Mouse (Mus musculus) embryonic facial prominence, embryonic 15.5 days (tissue): ENCODE results near the gene Pdzrn3. TPM values are rescaled to one million over a fixed set of nuclear protein-coding genes. Genes with fewer than 3 reads are reported as not detected.

Experiments used
- ATAC-seq: fragments of 200-750 bp; cut with Nextera tagmentation; 2 replicates; pipeline ENCODE4 v1.8.0; 2017; ENCODE audit warnings: low read depth, moderate TSS enrichment; ENCODE audit not compliant: insufficient number of reproducible peaks, low FRiP score, low TSS enrichment
- H3K27ac ChIP-seq: fragments of 300-500 bp; sonication (generic); replicated peaks from 2 replicates; pipeline ENCODE4 v1.5.1; 2015; ENCODE audit warnings: mild to moderate bottlenecking, inconsistent platforms
- H3K27me3 ChIP-seq: fragments of 300-500 bp; sonication (generic); 2 replicates; pipeline ENCODE4 v1.6.1; 2015; ENCODE audit warnings: inconsistent platforms
- H3K36me3 ChIP-seq: fragments of 300-500 bp; sonication (generic); 2 replicates; pipeline ENCODE4 v1.6.1; 2015; ENCODE audit warnings: mild to moderate bottlenecking, inconsistent platforms
- H3K4me1 ChIP-seq: fragments of 300-500 bp; sonication (generic); 2 replicates; pipeline ENCODE4 v1.6.1; 2015; ENCODE audit warnings: inconsistent platforms
- H3K4me2 ChIP-seq: fragments of 300-500 bp; sonication (generic); replicated peaks from 2 replicates; pipeline ENCODE4 v1.6.1; 2015; ENCODE audit warnings: mild to moderate bottlenecking, inconsistent platforms
- H3K4me3 ChIP-seq: fragments of 300-500 bp; sonication (generic); replicated peaks from 2 replicates; pipeline ENCODE4 v1.5.1; 2015; ENCODE audit warnings: mild to moderate bottlenecking, inconsistent platforms
- H3K9ac ChIP-seq: fragments of 300-500 bp; sonication (generic); 2 replicates; pipeline ENCODE4 v1.6.1; 2015; ENCODE audit warnings: inconsistent platforms
- H3K9me3 ChIP-seq: fragments of 300-500 bp; sonication (generic); replicated peaks from 2 replicates; pipeline ENCODE4 v1.6.1; 2016; ENCODE audit warnings: inconsistent platforms
- WGBS: fragments of 180-500 bp; shearing (Covaris S2); methylation state at CpG from one replicate; pipeline ENCODE4 v1.1.7; 2015; 5-methylcytosine and 5-hydroxymethylcytosine counted together
- polyA plus RNA-seq: library from polyadenylated mRNA; unstranded; fragments of >200 nt; fragmentation: Nextera tagmentation; extraction: Ambion mirVana; gene quantifications from 2 replicates; pipeline ENCODE4 v1.2.1, GENCODE M21; 2015

Pdzrn3 gene
- polyA plus RNA-seq, 1 experiment from 2014 or later = 17.0 TPM

DNA sequence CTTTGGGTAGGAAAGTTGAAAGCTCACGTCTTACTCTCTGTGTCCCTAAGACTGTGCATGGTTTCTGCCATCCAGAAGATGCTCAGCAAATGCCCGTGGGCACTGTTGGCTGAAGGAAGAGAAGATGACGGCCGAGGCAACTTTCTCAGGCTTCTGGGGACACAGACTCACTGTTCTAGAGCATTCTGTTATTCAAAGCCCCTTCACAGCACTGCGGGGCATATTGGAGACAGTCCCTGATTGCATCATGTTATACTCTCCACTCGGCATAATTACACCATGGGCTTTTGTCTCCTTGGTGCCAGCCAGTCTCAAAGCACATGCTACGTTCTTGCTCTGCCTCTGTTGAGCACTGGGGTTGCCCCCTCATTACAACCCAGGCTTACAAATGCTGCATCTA lies 7.8 kb upstream of the Pdzrn3 start:
- Histone ChIP-seq H3K4me1 (no peaks in the 10 kb centered on the region), H3K4me2 (no peak overlapping the region), H3K9ac (no peak overlapping the region), H3K9me3 (no peaks in the 10 kb centered on the region), H3K36me3 (no peaks in the 10 kb centered on the region), H3K4me3 (no peak overlapping the region), H3K27ac (no peak overlapping the region), H3K27me3 (no peaks in the 10 kb centered on the region)
- no peak for ATAC-seq
- 55% methylated on average over 7 of the region's 7 CpGs for whole genome bisulfite sequencing

GRCm38 (mm10) chr6:101384958-101385357 lies 7.3 kb upstream of the Pdzrn3 start:
- Histone ChIP-seq H3K27me3 (no peaks in the 10 kb centered on the region), H3K4me2 (no peak overlapping the region), H3K9ac (no peak overlapping the region), H3K4me1 (no peaks in the 10 kb centered on the region), H3K9me3 (no peaks in the 10 kb centered on the region), H3K36me3 (no peaks in the 10 kb centered on the region), H3K4me3 (no peak overlapping the region), H3K27ac (no peak overlapping the region)
- WGBS = 71% methylated on average over 7 of the region's 7 CpGs
- no peak for ATAC-seq

- H3K4me3 ChIP-seq = no peak overlapping the region
- H3K27ac ChIP-seq = no peak overlapping the region
- no peak overlapping the region for H3K4me2 ChIP-seq
- H3K4me1 ChIP-seq = no peaks in the 10 kb centered on the region
- WGBS = 74% methylated on average over 6 of the region's 6 CpGs
- no peaks in the 10 kb centered on the region for H3K9me3 ChIP-seq
- H3K27me3 ChIP-seq = no peaks in the 10 kb centered on the region
- no peak overlapping the region for H3K9ac ChIP-seq
- H3K36me3 ChIP-seq = no peaks in the 10 kb centered on the region
- no peak for ATAC-seq
Observed at GRCm38 (mm10) chr6:101384476-101384875, 6.8 kb upstream of the Pdzrn3 start.

GRCm38 (mm10) chr6:101382891-101383290 lies 5.2 kb upstream of the Pdzrn3 start:
- Histone ChIP-seq H3K27ac (no peak overlapping the region), H3K4me2 (no peak overlapping the region), H3K4me1 (peaks cover 9% of the 10 kb centered on the region; the same call in 1 of the 2 replicates), H3K36me3 (no peaks in the 10 kb centered on the region), H3K27me3 (no peaks in the 10 kb centered on the region), H3K9me3 (no peaks in the 10 kb centered on the region), H3K9ac (no peak overlapping the region), H3K4me3 (no peak overlapping the region)
- ATAC-seq = no peak
- 64% methylated on average over 4 of the region's 4 CpGs for WGBS

DNA sequence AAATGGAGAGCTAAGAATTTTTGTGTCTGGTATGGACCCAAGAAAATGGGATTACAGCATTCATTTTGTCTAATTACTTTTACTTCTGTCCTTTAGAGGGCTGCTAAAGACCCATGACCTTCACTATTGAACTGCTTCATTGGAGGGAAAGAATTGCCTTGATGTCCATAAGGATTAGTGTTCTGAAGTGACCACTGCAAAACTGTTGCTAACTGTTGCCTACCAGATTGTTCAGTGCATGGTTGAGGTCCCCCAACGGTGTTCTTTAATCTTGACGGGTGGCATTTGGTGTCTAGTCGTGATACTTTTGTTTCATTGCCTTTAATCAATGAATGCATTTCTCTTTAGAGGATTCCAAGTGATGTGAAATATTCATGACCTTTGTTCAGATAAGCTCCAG lies 1.8 kb upstream of the Pdzrn3 start:
- Histone ChIP-seq H3K27me3 (no peaks in the 10 kb centered on the region), H3K4me2 (no peak overlapping the region), H3K9ac (no peak overlapping the region), H3K4me1 (peaks cover 28% of the 10 kb centered on the region), H3K27ac (no peak overlapping the region), H3K9me3 (no peaks in the 10 kb centered on the region), H3K4me3 (no peak overlapping the region), H3K36me3 (no peaks in the 10 kb centered on the region)
- ATAC-seq = no peak
- WGBS = 67% methylated on average over 3 of the region's 3 CpGs

- Histone ChIP-seq H3K27me3 (no peaks in the 10 kb centered on the region), H3K36me3 (no peaks in the 10 kb centered on the region), H3K4me3 (peak overlapping the region; percentile 72), H3K4me1 (peaks cover 43% of the 10 kb centered on the region), H3K9ac (peak overlapping the region; percentile 85), H3K4me2 (peak overlapping the region; percentile 87), H3K9me3 (no peaks in the 10 kb centered on the region), H3K27ac (peak overlapping the region; percentile 95)
- under 1% methylated on average over 29 of the region's 29 CpGs for WGBS
- peak; percentile 93 for ATAC-seq
Observed at GRCm38 (mm10) chr6:101377935-101378609, 375 bp upstream of the Pdzrn3 start.

DNA sequence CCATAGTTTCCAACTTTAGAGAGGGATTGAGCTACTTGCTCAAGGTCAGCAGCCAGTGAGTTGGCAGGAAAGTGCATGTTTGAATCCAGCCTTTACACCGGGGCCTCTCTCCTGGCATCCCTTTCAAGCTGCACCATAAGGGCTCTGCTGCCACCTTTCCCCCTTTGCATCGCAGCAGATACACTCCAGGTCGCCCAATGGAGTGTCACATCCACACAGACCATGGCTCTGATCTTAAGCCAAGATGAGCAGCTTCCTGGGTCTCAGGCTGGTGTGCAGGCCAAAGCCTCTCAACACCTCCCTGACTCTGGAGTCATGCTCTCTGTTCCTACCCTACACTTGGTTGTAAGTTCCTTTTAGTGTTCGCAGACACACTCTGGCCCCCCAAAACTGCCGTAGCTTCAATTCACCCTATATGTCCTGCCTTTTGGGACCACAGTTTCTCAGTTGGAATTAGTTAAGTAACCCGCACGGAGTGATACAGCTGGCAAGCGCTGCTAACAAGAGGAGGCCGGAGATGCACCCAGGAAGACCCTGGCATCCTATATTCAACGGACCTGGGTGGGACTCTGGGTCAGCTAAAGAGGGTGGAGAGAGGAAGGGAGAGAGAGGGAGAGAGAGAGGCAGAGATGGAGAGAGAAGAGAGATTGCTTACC lies 1.1 kb downstream of the Pdzrn3 start:
- Histone ChIP-seq H3K4me2 (peak overlapping the region; percentile 87), H3K36me3 (no peaks in the 10 kb centered on the region), H3K27me3 (no peaks in the 10 kb centered on the region), H3K9ac (peak overlapping the region; percentile 85), H3K27ac (peak overlapping the region; percentile 95), H3K9me3 (no peaks in the 10 kb centered on the region), H3K4me1 (peaks cover 51% of the 10 kb centered on the region), H3K4me3 (peak overlapping the region; percentile 72)
- 5% methylated on average over 10 of the region's 10 CpGs for WGBS
- no peak for ATAC-seq

- Histone ChIP-seq H3K4me1 (peaks cover 54% of the 10 kb centered on the region), H3K27me3 (no peaks in the 10 kb centered on the region), H3K9ac (peak overlapping the region; percentile 85; the same call in 1 of the 2 replicates), H3K9me3 (no peaks in the 10 kb centered on the region), H3K27ac (peak overlapping the region; percentile 95), H3K36me3 (no peaks in the 10 kb centered on the region), H3K4me3 (peak overlapping the region; percentile 72), H3K4me2 (peak overlapping the region; percentile 87)
- ATAC-seq = no peak
- WGBS = 23% methylated on average over 10 of the region's 10 CpGs
Observed at GRCm38 (mm10) chr6:101376049-101376448, 1.6 kb downstream of the Pdzrn3 start.

DNA sequence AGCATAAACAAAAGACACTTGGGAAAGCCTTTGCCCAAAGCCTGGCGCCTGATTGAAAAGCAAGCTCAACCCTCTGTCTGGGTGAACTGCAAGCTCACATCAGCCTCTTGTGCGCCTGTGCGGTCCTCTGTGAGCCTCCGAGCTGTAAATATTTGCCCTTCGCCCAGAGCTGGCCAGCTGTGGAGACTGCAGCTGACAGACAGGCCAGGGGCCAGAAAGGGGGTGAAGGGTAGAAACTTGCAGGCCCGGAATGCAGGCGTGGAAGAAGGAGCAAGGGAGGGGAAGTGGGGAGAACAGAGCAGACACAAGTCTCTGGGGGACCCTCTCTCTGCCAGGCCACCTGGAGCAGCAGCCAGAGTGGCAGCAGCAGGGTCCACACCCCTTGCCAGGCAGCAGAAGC lies 3.0 kb downstream of the Pdzrn3 start:
- Histone ChIP-seq H3K4me2 (peak overlapping the region; percentile 64), H3K9ac (peak overlapping the region; percentile 26; the same call in 1 of the 2 replicates), H3K9me3 (no peaks in the 10 kb centered on the region), H3K27ac (peak overlapping the region; percentile 81), H3K36me3 (no peaks in the 10 kb centered on the region), H3K4me1 (peaks cover 57% of the 10 kb centered on the region), H3K27me3 (no peaks in the 10 kb centered on the region), H3K4me3 (peak overlapping the region; percentile 41)
- ATAC-seq = peak; percentile 37; the same call in 1 of the 2 replicates
- 7% methylated on average over 7 of the region's 7 CpGs for whole genome bisulfite sequencing

GRCm38 (mm10) chr6:101374186-101374585 lies 3.5 kb downstream of the Pdzrn3 start:
- Histone ChIP-seq H3K4me1 (peaks cover 59% of the 10 kb centered on the region), H3K9me3 (no peaks in the 10 kb centered on the region), H3K4me3 (peak overlapping the region; percentile 41), H3K4me2 (peak overlapping the region; percentile 64), H3K36me3 (no peaks in the 10 kb centered on the region), H3K9ac (no peak overlapping the region), H3K27ac (peak overlapping the region; percentile 81), H3K27me3 (no peaks in the 10 kb centered on the region)
- 75% methylated on average over 1 of the region's 1 CpGs for WGBS
- no peak for ATAC-seq

- no peak overlapping the region for H3K4me3 ChIP-seq
- no peak overlapping the region for H3K27ac ChIP-seq
- no peak for ATAC-seq
- 75% methylated on average over 5 of the region's 5 CpGs for WGBS
- H3K9ac ChIP-seq = no peak overlapping the region
- H3K4me2 ChIP-seq = no peak overlapping the region
- H3K4me1 ChIP-seq = peaks cover 54% of the 10 kb centered on the region
- H3K36me3 ChIP-seq = no peaks in the 10 kb centered on the region
- H3K27me3 ChIP-seq = no peaks in the 10 kb centered on the region
- H3K9me3 ChIP-seq = no peaks in the 10 kb centered on the region
Observed at GRCm38 (mm10) chr6:101372982-101373381, 4.7 kb downstream of the Pdzrn3 start.
